Mouse (Mus musculus) heart, embryonic 11.5 days (tissue): Measurements from ENCODE around the gene Cyp2s1. TPM values are rescaled to one million over a fixed set of nuclear protein-coding genes. Genes with fewer than 3 reads are reported as not detected.

Source experiments
- ATAC-seq: fragments of 200-750 bp; cut with Nextera tagmentation; replicated peaks from 2 replicates; pipeline ENCODE4 v1.8.0; 2017; ENCODE audit warnings: moderate library complexity; ENCODE audit not compliant: insufficient number of reproducible peaks, low FRiP score, low TSS enrichment
- H3K27ac ChIP-seq: fragments of 300-500 bp; sonication (generic); 2 replicates; pipeline ENCODE4 v1.5.1; 2014; ENCODE audit warnings: mild to moderate bottlenecking, low read depth, low read length
- H3K27me3 ChIP-seq: fragments of 300-500 bp; sonication (generic); 2 replicates; pipeline ENCODE4 v1.6.1; 2014; ENCODE audit warnings: mild to moderate bottlenecking, low read length, mixed read lengths; ENCODE audit not compliant: control insufficient read depth, insufficient read depth
- H3K36me3 ChIP-seq: fragments of 300-500 bp; sonication (generic); 2 replicates; pipeline ENCODE4 v1.6.1; 2014; ENCODE audit warnings: mild to moderate bottlenecking, low read length, moderate library complexity, mixed read lengths; ENCODE audit not compliant: control insufficient read depth, insufficient read depth
- H3K4me1 ChIP-seq: fragments of 300-500 bp; sonication (generic); 2 replicates; pipeline ENCODE4 v1.6.1; 2014; ENCODE audit warnings: low read length; ENCODE audit not compliant: control insufficient read depth, insufficient read depth
- H3K4me2 ChIP-seq: fragments of 300-500 bp; sonication (generic); 2 replicates; pipeline ENCODE4 v1.6.1; 2014; ENCODE audit warnings: mild to moderate bottlenecking, moderate library complexity
- H3K4me3 ChIP-seq: fragments of 300-500 bp; sonication (generic); 2 replicates; pipeline ENCODE4 v1.5.1; 2014; ENCODE audit warnings: low read depth, low read length
- H3K9ac ChIP-seq: fragments of 300-500 bp; sonication (generic); 2 replicates; pipeline ENCODE4 v1.6.1; 2014; ENCODE audit warnings: mild to moderate bottlenecking, low read depth, low read length, moderate library complexity
- H3K9me3 ChIP-seq: fragments of 300-500 bp; sonication (generic); replicated peaks from 2 replicates; pipeline ENCODE4 v1.6.1; 2016; ENCODE audit warnings: low read length; ENCODE audit not compliant: control insufficient read depth
- WGBS: fragments of 180-500 bp; shearing (Covaris S2); extraction: QIAGEN DNeasy Blood & Tissue Kit; methylation state at CpG from one replicate; pipeline ENCODE4 v1.1.7; 2014; ENCODE audit not compliant: insufficient replicate concordance; 5-methylcytosine and 5-hydroxymethylcytosine counted together
- polyA plus RNA-seq: library from polyadenylated mRNA; unstranded; fragments of >200 nt; fragmentation: Nextera tagmentation; extraction: Ambion mirVana; gene quantifications from 2 replicates; pipeline ENCODE4 v1.2.1, GENCODE M21; 2014

Gene Cyp2s1
- 4.0 and 5.5 TPM in 2 replicates for polyA plus RNA-seq

DNA sequence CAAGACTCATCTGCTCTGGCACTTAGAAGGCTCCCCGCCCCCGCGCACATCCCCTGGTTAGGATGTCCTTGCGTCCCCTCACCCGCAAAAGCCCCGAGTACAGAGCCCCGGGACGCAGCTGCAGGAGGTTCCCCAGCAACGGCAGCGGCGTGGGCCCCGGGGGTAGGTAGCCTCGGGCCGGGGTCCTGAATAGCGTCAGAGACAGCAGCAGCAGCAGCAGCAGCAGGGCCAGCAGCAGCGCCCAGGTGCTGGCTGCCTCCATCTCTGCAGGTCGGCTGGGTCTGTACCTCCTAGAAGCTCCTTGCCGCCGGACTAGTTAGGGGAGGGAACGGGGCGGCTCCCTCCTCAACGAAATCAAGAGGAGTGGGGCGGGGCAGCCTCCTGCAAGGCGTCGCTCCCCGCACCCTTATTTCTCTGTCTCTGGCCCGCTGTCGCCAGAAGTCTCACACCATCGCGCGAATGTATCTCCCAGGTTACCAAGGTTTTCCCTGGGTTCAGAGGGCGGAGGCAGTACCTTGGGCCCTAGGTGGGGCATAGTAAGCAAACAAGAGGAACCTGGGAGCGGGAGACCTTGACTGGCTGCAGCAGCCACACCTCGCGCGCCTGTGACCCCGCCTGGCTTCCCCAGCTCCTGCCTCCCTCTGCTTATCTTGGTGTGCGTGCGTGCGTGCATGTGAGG, at the start of gene Cyp2s1:
Cyp2s1 (minus strand) TSS at position 673 of the 679 bp plus-strand sequence.
- peaks cover 3% of the 10 kb centered on the region; the same call in 1 of the 2 replicates for H3K4me1 ChIP-seq
- no peaks in the 10 kb centered on the region for H3K36me3 ChIP-seq
- H3K9me3 ChIP-seq: no peaks in the 10 kb centered on the region
- peak; percentile 35; the same call in 1 of the 2 replicates for ATAC-seq
- peaks cover 26% of the 10 kb centered on the region for H3K27me3 ChIP-seq
- peak within 1 kb of the TSS; percentile 88 for H3K4me2 ChIP-seq
- H3K27ac ChIP-seq: no peak within 1 kb of the TSS
- H3K4me3 ChIP-seq: peak within 1 kb of the TSS; percentile 48
- WGBS: 1% methylated on average over 39 of the region's 40 CpGs
- H3K9ac ChIP-seq: peak within 1 kb of the TSS; percentile 58

DNA sequence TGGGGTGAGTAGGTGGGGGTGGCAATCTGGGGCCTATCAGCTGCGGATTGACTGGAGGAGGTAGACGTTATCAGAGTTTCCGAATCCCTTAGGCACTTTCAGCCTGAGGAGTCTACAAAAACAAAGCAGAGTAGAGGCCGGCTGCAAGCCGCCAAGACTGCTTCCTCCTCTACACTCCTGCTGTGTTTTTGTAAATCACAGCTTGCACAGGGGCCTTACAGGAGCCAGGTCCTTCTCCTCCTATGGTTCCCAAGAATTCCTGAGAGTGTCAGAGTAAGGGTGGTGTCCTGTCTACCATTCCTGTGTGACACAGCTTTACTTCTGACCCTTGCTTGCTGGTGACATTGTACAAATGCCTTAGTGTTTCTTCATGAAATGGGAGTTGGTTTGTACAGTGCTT, 48.1 kb upstream of the Cyp2s1 start:
- Histone ChIP-seq H3K4me3 (no peak overlapping the region), H3K4me1 (no peaks in the 10 kb centered on the region), H3K4me2 (no peak overlapping the region), H3K9me3 (no peaks in the 10 kb centered on the region), H3K27ac (no peak overlapping the region), H3K9ac (no peak overlapping the region), H3K27me3 (no peaks in the 10 kb centered on the region), H3K36me3 (no peaks in the 10 kb centered on the region)
- no peak for ATAC-seq
- 19% methylated on average over 5 of the region's 5 CpGs for WGBS

DNA sequence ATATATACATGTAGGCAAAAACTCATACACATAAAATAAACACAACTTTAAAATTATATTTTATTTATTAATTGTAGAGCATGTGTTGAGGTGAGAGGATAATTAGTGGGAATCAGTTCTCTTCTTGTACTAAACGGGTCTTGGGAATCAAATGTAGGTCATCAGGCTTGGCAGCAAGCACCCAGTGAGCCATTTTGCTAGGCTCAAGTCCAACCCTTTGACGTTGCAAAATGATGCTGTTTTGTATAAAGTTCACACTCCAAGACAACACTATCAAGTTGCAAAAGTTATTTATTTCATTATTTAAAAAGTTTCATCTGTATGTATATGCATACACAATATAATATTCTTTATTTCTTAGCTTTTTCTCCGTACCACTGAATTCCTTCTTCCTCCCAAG, 47.0 kb upstream of the Cyp2s1 start:
- Histone ChIP-seq H3K36me3 (no peaks in the 10 kb centered on the region), H3K27me3 (no peaks in the 10 kb centered on the region), H3K9me3 (no peaks in the 10 kb centered on the region), H3K4me3 (no peak overlapping the region), H3K4me1 (no peaks in the 10 kb centered on the region), H3K9ac (no peak overlapping the region), H3K27ac (no peak overlapping the region), H3K4me2 (no peak overlapping the region)
- WGBS: 78% methylated on average over 3 of the region's 3 CpGs
- no peak for ATAC-seq

DNA sequence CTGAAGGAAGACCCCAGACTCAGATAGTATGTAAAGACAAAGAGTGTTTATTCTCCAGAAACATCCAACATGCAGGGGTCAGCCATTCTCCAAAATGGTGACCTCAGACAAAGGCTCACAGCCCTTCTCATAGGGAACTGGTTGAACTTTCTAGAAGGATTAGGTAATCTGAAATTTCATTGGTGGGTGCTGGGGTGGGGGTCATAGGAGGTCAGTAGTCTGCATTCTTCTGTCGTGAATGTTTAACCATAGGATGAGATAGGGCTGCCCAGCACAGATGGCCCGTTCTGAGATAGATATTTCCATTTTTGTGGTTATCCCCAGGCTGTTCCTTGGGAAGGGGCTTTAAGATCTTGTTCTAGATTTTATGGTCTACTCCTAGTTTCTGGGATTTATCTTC, 45.7 kb upstream of the Cyp2s1 start:
- H3K36me3 ChIP-seq: no peaks in the 10 kb centered on the region
- WGBS: 55% methylated on average over 2 of the region's 2 CpGs
- H3K27me3 ChIP-seq: no peaks in the 10 kb centered on the region
- ATAC-seq: no peak
- no peaks in the 10 kb centered on the region for H3K9me3 ChIP-seq
- H3K9ac ChIP-seq: no peak overlapping the region
- no peaks in the 10 kb centered on the region for H3K4me1 ChIP-seq
- no peak overlapping the region for H3K4me3 ChIP-seq
- H3K4me2 ChIP-seq: no peak overlapping the region
- no peak overlapping the region for H3K27ac ChIP-seq

DNA sequence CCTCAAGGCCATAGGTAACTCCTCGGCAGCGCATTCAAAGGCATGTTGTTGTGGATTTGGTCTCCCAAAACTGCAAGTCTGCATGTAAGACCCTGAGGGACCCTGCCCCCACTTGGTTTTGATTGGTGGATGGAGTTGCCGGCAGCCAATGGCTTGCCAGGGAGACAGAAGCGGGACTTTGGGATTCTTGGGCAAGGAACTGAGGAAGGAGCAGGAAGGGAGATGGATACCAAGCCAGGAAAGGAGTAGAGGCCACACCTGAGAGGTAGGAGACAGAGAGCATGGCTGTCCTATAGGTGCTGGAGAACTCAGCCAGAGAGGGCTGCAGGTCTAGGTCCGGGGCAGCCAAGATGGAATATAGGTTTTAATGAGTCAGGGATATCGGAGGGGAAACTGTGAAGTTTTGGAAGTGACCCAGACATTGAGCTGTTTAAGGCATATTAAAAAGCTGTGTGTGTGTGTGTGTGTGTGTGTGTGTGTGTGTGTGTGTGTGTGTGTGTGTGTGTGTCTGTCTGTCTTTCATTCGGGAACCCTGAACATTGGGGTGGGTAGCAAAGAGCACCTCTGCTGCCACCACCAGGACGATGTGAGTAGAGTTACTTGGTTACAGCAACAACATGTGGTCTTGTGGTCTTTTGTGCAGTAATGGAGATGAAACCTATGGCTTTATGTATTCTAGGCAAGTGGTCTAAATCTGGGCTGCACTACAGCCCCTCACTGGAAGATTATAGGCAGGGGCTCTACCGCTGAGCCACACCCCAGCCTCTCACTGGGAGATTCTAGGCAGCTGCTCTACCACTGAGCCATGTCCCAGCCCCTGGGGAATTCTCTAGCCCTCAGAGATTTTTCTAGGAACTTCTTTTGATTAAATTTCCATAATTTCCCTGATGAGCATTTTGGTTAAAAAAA, 43.5 kb upstream of the Cyp2s1 start:
- no peak for ATAC-seq

DNA sequence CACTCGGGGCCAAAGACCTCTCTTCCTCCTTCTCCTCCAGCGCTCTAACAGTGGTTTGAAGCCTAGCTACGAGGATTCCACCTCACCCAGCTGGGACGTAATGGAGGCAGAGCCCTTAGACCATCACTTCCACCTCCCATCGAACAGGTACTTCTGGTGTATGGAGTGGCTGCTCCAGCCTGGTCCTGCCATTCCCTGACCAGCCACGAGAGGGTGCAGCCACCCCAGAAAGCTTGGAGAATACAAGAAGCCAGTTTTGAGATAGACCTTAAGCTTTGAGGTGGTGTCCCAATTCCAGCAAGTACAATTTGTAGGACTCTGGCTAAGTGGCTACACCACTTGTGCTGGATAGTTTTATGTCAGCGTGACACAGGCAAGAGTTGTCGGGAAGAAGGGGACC, 38.4 kb upstream of the Cyp2s1 start:
- ATAC-seq: no peak
- 29% methylated on average over 8 of the region's 8 CpGs for WGBS
- no peak overlapping the region for H3K27ac ChIP-seq

More for the DNA sequence above, 43.5 kb upstream of the Cyp2s1 start:
- H3K9ac ChIP-seq: no peak overlapping the region
- H3K27me3 ChIP-seq: no peaks in the 10 kb centered on the region
- H3K4me1 ChIP-seq: no peaks in the 10 kb centered on the region
- H3K9me3 ChIP-seq: no peaks in the 10 kb centered on the region
- no peak overlapping the region for H3K4me3 ChIP-seq
- peak overlapping the region; percentile 59 for H3K4me2 ChIP-seq
- no peaks in the 10 kb centered on the region for H3K36me3 ChIP-seq
- 17% methylated on average over 9 of the region's 9 CpGs for WGBS
- no peak overlapping the region for H3K27ac ChIP-seq

DNA sequence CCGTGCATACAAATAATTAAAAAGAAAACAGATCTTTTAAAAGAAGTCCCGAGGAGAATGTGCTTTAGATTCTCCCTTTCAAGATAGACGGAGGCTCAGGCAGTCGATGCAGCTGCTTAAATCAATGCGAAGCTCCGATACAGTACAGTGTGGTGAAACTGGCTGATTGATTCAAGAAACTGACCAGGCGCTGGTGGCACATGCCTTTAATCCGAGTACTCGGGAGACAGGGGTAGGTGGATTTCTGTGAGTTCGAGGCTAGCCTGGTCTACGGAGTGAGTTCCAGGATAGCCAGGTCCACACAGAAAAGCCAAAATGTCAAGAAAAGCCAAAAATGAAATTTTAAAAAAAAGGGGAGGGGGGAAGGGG, 31.7 kb upstream of the Cyp2s1 start:
- Histone ChIP-seq H3K4me3 (peak overlapping the region; percentile 46), H3K27me3 (no peaks in the 10 kb centered on the region), H3K27ac (no peak overlapping the region), H3K36me3 (no peaks in the 10 kb centered on the region), H3K4me2 (peak overlapping the region; percentile 65), H3K9me3 (no peaks in the 10 kb centered on the region), H3K9ac (peak overlapping the region; percentile 68), H3K4me1 (no peaks in the 10 kb centered on the region)
- 22% methylated on average over 11 of the region's 11 CpGs for WGBS
- no peak for ATAC-seq

More for the DNA sequence above, 38.4 kb upstream of the Cyp2s1 start:
- H3K4me3 ChIP-seq: no peak overlapping the region
- H3K36me3 ChIP-seq: no peaks in the 10 kb centered on the region
- no peak overlapping the region for H3K9ac ChIP-seq
- H3K4me1 ChIP-seq: no peaks in the 10 kb centered on the region
- H3K4me2 ChIP-seq: no peak overlapping the region
- no peaks in the 10 kb centered on the region for H3K27me3 ChIP-seq
- no peaks in the 10 kb centered on the region for H3K9me3 ChIP-seq

DNA sequence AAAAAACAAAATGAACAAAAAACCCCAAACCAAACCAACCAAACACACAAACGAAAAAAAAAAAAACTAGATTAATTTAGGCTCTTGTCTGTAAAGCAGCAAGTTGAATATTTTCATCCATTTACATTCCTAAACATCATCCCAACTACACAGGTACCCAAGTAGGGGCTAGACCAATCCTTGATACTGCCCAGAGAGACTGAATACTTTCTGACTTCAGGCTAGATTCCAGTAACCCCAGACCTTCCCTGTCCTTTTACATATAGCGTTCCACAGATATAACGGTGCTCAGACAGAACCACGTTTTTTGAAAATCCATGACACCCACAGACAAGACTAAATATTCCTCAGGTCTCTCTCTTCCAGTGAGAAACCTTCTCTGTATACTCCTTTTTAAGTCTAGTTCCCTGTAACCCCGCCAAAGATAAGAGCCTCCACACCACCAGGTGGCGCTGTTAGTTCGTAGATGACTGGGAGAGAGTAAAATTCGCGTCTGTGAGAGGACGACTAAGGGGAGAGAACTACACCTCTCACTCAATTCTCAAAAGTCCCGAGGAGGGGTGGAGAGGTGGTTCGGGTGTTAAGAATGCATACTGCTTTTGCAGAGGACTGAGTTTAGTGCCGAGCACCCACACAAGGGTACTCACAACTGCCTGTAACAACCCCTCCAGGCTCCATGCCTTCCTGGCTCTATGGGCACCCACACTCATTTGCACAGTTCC, 31.2 kb upstream of the Cyp2s1 start:
- H3K27me3 ChIP-seq: no peaks in the 10 kb centered on the region
- peak overlapping the region; percentile 46 for H3K4me3 ChIP-seq
- H3K9me3 ChIP-seq: no peaks in the 10 kb centered on the region; the same call in 1 of the 2 replicates
- peak overlapping the region; percentile 68 for H3K9ac ChIP-seq
- no peaks in the 10 kb centered on the region for H3K4me1 ChIP-seq
- H3K4me2 ChIP-seq: peak overlapping the region; percentile 65
- no peaks in the 10 kb centered on the region for H3K36me3 ChIP-seq
- ATAC-seq: peak; percentile 39; the same call in 1 of the 2 replicates
- no peak overlapping the region for H3K27ac ChIP-seq
- WGBS: 12% methylated on average over 13 of the region's 13 CpGs
